Mouse (Mus musculus) heart, embryonic 10.5 days (tissue): ENCODE data around the gene Smtnl1. TPM values are rescaled to one million over a fixed set of nuclear protein-coding genes. Genes with fewer than 3 reads are reported as not detected.

Experiments
- DNase-seq: peaks from one replicate; pipeline ENCODE4 v3.0.0-alpha.2; 2017; ENCODE audit warnings: low spot score
- H3K27ac ChIP-seq: fragments of 300-500 bp; sonication (generic); 2 replicates; pipeline ENCODE4 v1.5.1; 2016; ENCODE audit warnings: mild to moderate bottlenecking
- H3K27me3 ChIP-seq: fragments of 300-500 bp; sonication (generic); 2 replicates; pipeline ENCODE4 v1.6.1; 2016; ENCODE audit warnings: mild to moderate bottlenecking; ENCODE audit not compliant: poor library complexity, insufficient read depth, severe bottlenecking
- H3K36me3 ChIP-seq: fragments of 300-500 bp; sonication (generic); 2 replicates; pipeline ENCODE4 v1.6.1; 2016; ENCODE audit warnings: mild to moderate bottlenecking, moderate library complexity
- H3K4me1 ChIP-seq: fragments of 300-500 bp; sonication (generic); 2 replicates; pipeline ENCODE4 v1.6.1; 2016; ENCODE audit warnings: mild to moderate bottlenecking
- H3K4me3 ChIP-seq: fragments of 300-500 bp; sonication (generic); 2 replicates; pipeline ENCODE4 v1.5.1; 2016; ENCODE audit warnings: mild to moderate bottlenecking, moderate library complexity
- H3K9me3 ChIP-seq: fragments of 300-500 bp; sonication (generic); 2 replicates; pipeline ENCODE4 v1.6.1; 2016; ENCODE audit warnings: mild to moderate bottlenecking, moderate library complexity
- WGBS: fragments of 180-500 bp; shearing (Covaris S2); methylation state at CpG from one replicate; pipeline ENCODE4 v1.1.7; 2016; 5-methylcytosine and 5-hydroxymethylcytosine counted together
- polyA plus RNA-seq: library from polyadenylated mRNA; unstranded; fragments of >200 nt; fragmentation: Nextera tagmentation; extraction: Ambion mirVana; gene quantifications from 2 replicates; pipeline ENCODE4 v1.2.1, GENCODE M21; 2016

Gene Smtnl1
- 0.18 and 0.19 TPM in 2 replicates for polyA plus RNA-seq

DNA sequence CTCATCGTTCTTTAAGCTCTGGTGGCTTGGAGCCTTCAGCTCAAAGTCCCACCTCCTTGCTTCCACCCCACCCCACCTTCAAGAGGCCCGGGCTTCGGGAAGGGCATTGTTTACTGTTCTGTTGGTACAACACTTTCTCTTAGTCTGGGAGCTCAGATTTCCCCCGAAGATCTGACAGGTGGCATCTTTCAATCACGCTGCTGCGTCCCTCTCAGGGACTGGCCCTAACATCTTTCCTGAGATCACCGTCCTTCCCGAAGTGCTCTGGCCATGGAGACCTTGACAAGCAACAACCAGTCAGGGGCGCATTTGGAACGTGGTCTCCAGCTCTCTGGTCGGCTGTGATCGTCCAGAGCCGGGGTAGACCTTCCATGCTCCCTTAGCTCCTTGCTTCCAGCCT lies at the start of gene Smtnl1:
Smtnl1 (minus strand) TSS at position 101 of the 400 bp plus-strand sequence.
- Histone ChIP-seq H3K27ac (peak within 1 kb of the TSS; percentile 36; the same call in 1 of the 2 replicates), H3K27me3 (peaks cover 4% of the 10 kb centered on the region; the same call in 1 of the 2 replicates), H3K4me3 (no peak within 1 kb of the TSS), H3K9me3 (no peaks in the 10 kb centered on the region), H3K4me1 (peaks cover 20% of the 10 kb centered on the region), H3K36me3 (no peaks in the 10 kb centered on the region)
- WGBS = 54% methylated on average over 13 of the region's 13 CpGs
- no peak for DNase-seq

DNA sequence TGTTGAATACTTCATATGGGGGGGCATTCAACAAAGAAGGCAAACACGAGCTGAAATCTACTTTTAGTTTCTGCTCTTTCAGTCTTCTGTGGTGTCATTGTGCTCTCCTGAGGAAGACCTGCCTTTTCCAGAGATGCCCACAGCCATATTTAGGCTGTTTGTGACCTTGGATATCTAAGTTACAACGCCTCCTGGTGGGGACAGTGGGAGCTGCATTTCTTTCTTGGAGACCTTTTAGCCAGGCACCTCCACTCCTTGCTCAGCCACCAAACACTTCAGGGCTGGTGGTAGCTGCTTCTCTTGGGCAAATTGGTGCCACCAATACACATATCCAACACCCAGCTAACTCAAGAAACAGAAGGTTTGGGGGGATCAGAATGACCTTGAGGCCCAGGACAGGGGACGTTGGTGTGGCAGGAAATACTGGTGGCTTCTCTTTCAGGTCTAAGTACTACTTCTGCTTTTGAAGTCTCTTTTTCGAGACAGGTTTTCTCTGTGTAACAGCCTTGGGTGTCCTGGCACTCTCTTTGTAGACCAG lies 48.2 kb upstream of the Smtnl1 start:
- H3K27ac ChIP-seq = no peak overlapping the region
- peaks cover 20% of the 10 kb centered on the region for H3K4me1 ChIP-seq
- DNase-seq = no peak
- no peak overlapping the region for H3K4me3 ChIP-seq
- H3K27me3 ChIP-seq = peaks cover 100% of the 10 kb centered on the region
- WGBS = 53% methylated on average over 4 of the region's 4 CpGs
- H3K9me3 ChIP-seq = no peaks in the 10 kb centered on the region
- H3K36me3 ChIP-seq = no peaks in the 10 kb centered on the region

- no peak overlapping the region for H3K4me3 ChIP-seq
- WGBS = 52% methylated on average over 2 of the region's 2 CpGs
- no peaks in the 10 kb centered on the region for H3K36me3 ChIP-seq
- peaks cover 94% of the 10 kb centered on the region for H3K27me3 ChIP-seq
- H3K9me3 ChIP-seq = no peaks in the 10 kb centered on the region
- H3K4me1 ChIP-seq = peaks cover 23% of the 10 kb centered on the region
- no peak for DNase-seq
- no peak overlapping the region for H3K27ac ChIP-seq
Measured at GRCm38 (mm10) chr2:84868977-84869376, 46.5 kb upstream of the Smtnl1 start.

GRCm38 (mm10) chr2:84868521-84868943 lies 46.1 kb upstream of the Smtnl1 start:
- DNase-seq = no peak
- peaks cover 23% of the 10 kb centered on the region for H3K4me1 ChIP-seq
- WGBS = 13% methylated on average over 5 of the region's 5 CpGs

DNA sequence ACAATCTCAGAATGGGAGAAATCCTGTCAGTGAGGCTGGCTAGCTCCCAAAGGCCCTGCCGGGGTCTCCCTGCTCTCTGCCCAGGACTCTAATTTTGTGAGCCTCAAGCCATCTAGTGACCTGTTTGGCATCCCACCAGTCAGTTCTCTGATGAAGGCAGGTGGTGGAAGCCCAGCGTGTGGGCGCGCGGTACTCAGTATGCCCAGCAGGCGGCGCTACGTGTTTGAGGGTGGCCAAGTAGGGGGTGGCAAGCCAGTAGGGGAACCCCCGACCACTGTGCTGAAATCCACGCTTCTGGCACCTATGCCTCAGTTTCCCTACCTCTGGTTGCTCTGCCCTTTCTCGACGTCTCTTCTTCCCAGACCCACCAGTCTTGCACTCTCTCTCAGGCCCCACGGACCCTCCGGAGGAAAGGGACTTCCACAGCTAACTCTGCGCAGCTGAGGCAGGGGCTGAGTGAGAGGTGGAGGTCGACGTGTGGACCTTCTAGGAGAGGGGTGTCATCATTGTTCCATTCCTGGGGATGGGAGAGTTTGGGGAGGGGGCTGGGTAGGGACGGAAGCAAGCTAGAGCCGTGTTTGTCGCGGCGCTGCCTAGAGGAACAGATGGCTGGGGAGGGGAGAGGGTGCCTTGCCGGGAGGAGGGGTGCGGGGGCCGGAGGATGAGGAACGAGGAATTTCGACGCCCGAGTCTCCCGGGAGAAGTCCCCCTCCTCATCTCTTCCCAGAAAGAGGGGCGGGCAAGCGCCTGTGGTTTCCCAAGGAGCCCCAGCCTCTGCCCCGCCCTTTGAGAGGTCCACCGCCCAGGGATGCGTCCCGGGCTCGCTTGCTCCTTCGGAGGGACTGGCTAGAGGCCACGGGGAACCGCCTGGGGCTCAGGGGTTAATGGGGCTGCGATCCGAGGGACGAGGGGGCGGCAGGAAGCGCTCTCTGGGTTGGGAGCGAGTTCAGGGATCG lies 43.4 kb upstream of the Smtnl1 start:
- DNase-seq = no peak
- H3K36me3 ChIP-seq = peaks cover 27% of the 10 kb centered on the region
- H3K4me1 ChIP-seq = peaks cover 11% of the 10 kb centered on the region
- peak overlapping the region; percentile 57 for H3K4me3 ChIP-seq
- WGBS = under 1% methylated on average over 47 of the region's 47 CpGs
- H3K9me3 ChIP-seq = no peaks in the 10 kb centered on the region
- peaks cover 63% of the 10 kb centered on the region for H3K27me3 ChIP-seq
- peak overlapping the region; percentile 23; the same call in 1 of the 2 replicates for H3K27ac ChIP-seq

More at GRCm38 (mm10) chr2:84868521-84868943, 46.1 kb upstream of the Smtnl1 start:
- no peak overlapping the region for H3K4me3 ChIP-seq
- no peak overlapping the region for H3K27ac ChIP-seq
- peaks cover 89% of the 10 kb centered on the region for H3K27me3 ChIP-seq
- H3K9me3 ChIP-seq = no peaks in the 10 kb centered on the region
- H3K36me3 ChIP-seq = peaks cover under 1% of the 10 kb centered on the region

GRCm38 (mm10) chr2:84862231-84862630 lies 39.8 kb upstream of the Smtnl1 start:
- 73% methylated on average over 3 of the region's 3 CpGs for WGBS
- Histone ChIP-seq H3K4me3 (no peak overlapping the region), H3K9me3 (no peaks in the 10 kb centered on the region), H3K27me3 (peaks cover 26% of the 10 kb centered on the region), H3K4me1 (peaks cover 11% of the 10 kb centered on the region), H3K27ac (no peak overlapping the region), H3K36me3 (peaks cover 62% of the 10 kb centered on the region)
- no peak for DNase-seq

GRCm38 (mm10) chr2:84861430-84861829 lies 39.0 kb upstream of the Smtnl1 start:
- 66% methylated on average over 3 of the region's 3 CpGs for WGBS
- peaks cover 70% of the 10 kb centered on the region for H3K36me3 ChIP-seq

GRCm38 (mm10) chr2:84859991-84860780 lies 37.7 kb upstream of the Smtnl1 start:
- Histone ChIP-seq H3K9me3 (no peaks in the 10 kb centered on the region), H3K4me3 (no peak overlapping the region), H3K27ac (no peak overlapping the region), H3K4me1 (no peaks in the 10 kb centered on the region), H3K27me3 (peaks cover 6% of the 10 kb centered on the region; the same call in 1 of the 2 replicates), H3K36me3 (peaks cover 82% of the 10 kb centered on the region)
- DNase-seq = no peak
- WGBS = 84% methylated on average over 7 of the region's 7 CpGs

More at GRCm38 (mm10) chr2:84861430-84861829, 39.0 kb upstream of the Smtnl1 start:
- Histone ChIP-seq H3K27me3 (peaks cover 18% of the 10 kb centered on the region), H3K27ac (no peak overlapping the region), H3K4me3 (no peak overlapping the region), H3K4me1 (peaks cover 10% of the 10 kb centered on the region), H3K9me3 (no peaks in the 10 kb centered on the region)
- no peak for DNase-seq

DNA sequence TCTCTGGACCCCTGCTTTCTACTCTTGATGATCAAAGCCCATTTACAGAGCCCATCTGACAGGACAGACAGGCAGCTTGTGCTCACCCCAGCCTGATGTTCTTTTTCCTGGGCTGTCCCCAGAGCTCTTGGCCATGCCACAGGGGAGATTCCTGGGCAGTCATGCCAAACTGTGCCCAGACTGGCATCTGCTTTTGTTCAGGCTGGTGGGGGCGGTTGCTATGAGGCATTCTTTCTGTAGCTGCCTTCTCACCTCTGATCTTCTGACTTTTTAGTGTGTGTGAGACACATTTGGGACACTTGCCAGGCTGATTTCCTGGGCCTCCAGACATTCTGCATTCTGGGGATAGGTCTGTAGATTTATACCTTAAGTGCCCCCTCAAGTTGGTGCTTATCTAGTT lies 36.1 kb upstream of the Smtnl1 start:
- WGBS = 95% methylated on average over 1 of the region's 1 CpGs
- Histone ChIP-seq H3K36me3 (peaks cover 98% of the 10 kb centered on the region), H3K4me3 (no peak overlapping the region), H3K4me1 (no peaks in the 10 kb centered on the region), H3K27ac (no peak overlapping the region), H3K27me3 (no peaks in the 10 kb centered on the region), H3K9me3 (no peaks in the 10 kb centered on the region)
- DNase-seq = no peak

GRCm38 (mm10) chr2:84855732-84856131 lies 33.3 kb upstream of the Smtnl1 start:
- 77% methylated on average over 2 of the region's 2 CpGs for WGBS
- Histone ChIP-seq H3K27me3 (no peaks in the 10 kb centered on the region), H3K4me3 (no peak overlapping the region), H3K36me3 (peaks cover 95% of the 10 kb centered on the region), H3K27ac (no peak overlapping the region), H3K4me1 (peaks cover 9% of the 10 kb centered on the region), H3K9me3 (no peaks in the 10 kb centered on the region)
- DNase-seq = no peak

GRCm38 (mm10) chr2:84851130-84852040 lies 28.9 kb upstream of the Smtnl1 start:
- peak overlapping the region; percentile 12; the same call in 1 of the 2 replicates for H3K4me3 ChIP-seq
- H3K4me1 ChIP-seq = peaks cover 23% of the 10 kb centered on the region
- peak; percentile 90 for DNase-seq
- H3K36me3 ChIP-seq = peaks cover 92% of the 10 kb centered on the region
- 35% methylated on average over 23 of the region's 23 CpGs for WGBS
- H3K27ac ChIP-seq = peak overlapping the region; percentile 42; the same call in 1 of the 2 replicates
- H3K9me3 ChIP-seq = no peaks in the 10 kb centered on the region
- no peaks in the 10 kb centered on the region for H3K27me3 ChIP-seq
